ENCODE assay signal across 8 mouse cellular contexts in genomic region chrX:10992211-10993004, GRCm38 (mm10).
DNase-seq lines count a peak whose midpoint lies in the region; ATAC-seq and TF ChIP-seq lines count a peak whose summit lies in the region.

No protein-coding gene starts in this region.

- peak; percentile 40; the same call in 1 of the 2 replicates for ATAC-seq in intestine, embryonic 16.5 days
- ATAC-seq in limb, embryonic 14.5 days (ENCODE audit: low FRiP score, low read depth), result peak; percentile 65; the same call in 1 of the 2 replicates

- TF ChIP-seq POLR2A in limb, embryonic 14.5 days (IDR thresholded peaks at IDR 0.05; ENCODE audit: borderline replicate concordance, extremely low read depth, insufficient read depth, insufficient read length), result no peak
- no peak for TF ChIP-seq POLR2A in olfactory bulb, adult 2 months (IDR thresholded peaks at IDR 0.05; ENCODE audit: insufficient read depth, low read depth, low read length)

- no peaks in the 10 kb centered on the region for H3K36me3 ChIP-seq in intestine, embryonic 16.5 days (ENCODE audit: control insufficient read depth, insufficient read depth, low read length)
- no peaks in the 10 kb centered on the region for H3K36me3 ChIP-seq in limb, embryonic 14.5 days (ENCODE audit: control insufficient read depth, insufficient read depth, low read length)

- 0 out of 2 replicates have a peak overlapping the region, but pooled peaks have one; percentile 37 for H3K9ac ChIP-seq in intestine, embryonic 16.5 days (ENCODE audit: low read depth, low read length)
- H3K9ac ChIP-seq in limb, embryonic 14.5 days (ENCODE audit: low read depth, low read length, severe bottlenecking), result peak overlapping the region; percentile 36; the same call in 1 of the 2 replicates

- H3K9me3 ChIP-seq in intestine, embryonic 16.5 days (ENCODE audit: control insufficient read depth, low read length), result no peaks in the 10 kb centered on the region
- no peaks in the 10 kb centered on the region for H3K9me3 ChIP-seq in limb, embryonic 14.5 days (ENCODE audit: control insufficient read depth, low read length)

- H3K27me3 ChIP-seq in intestine, embryonic 16.5 days (replicated peaks; ENCODE audit: control insufficient read depth, insufficient read depth, low read length), result no peaks in the 10 kb centered on the region
- no peaks in the 10 kb centered on the region for H3K27me3 ChIP-seq in limb, embryonic 14.5 days (ENCODE audit: control insufficient read depth, insufficient read depth, low read length)

- H3K4me3 ChIP-seq in intestine, embryonic 16.5 days (ENCODE audit: low read length), result peak overlapping the region; percentile 11; the same call in 1 of the 2 replicates
- peak overlapping the region; percentile 11 for H3K4me3 ChIP-seq in limb, embryonic 14.5 days (replicated peaks; ENCODE audit: low read length)
- H3K4me3 ChIP-seq in olfactory bulb, adult 2 months (ENCODE audit: insufficient read depth, low read depth, low read length), result peak overlapping the region; percentile 22

- peak; percentile 17 to 51 for DNase-seq in adrenal gland, adult (ENCODE audit: inconsistent age in 2 of 2, low spot score in 1 of 2)
- no peak for DNase-seq in adrenal gland, postnatal 4 days (ENCODE audit: low spot score in 2 of 2)
- DNase-seq in cerebellum, postnatal 10 days, result peak; percentile 48 to 49
- DNase-seq in frontal cortex, postnatal 25 days (ENCODE audit: low spot score in 2 of 2), result peak; percentile 8 to 14
- DNase-seq in limb, embryonic 14.5 days (ENCODE audit: low spot score), result no peak
- DNase-seq in c-Kit-positive CD71-positive TER-119-positive erythroid progenitor cells, embryonic 14.5 days (ENCODE audit: low spot score), result no peak

- peak overlapping the region; percentile 57 for H3K27ac ChIP-seq in intestine, embryonic 16.5 days (ENCODE audit: low read length)
- 0 out of 2 replicates have a peak overlapping the region, but pooled peaks have one; percentile 2 for H3K27ac ChIP-seq in limb, embryonic 14.5 days (replicated peaks; ENCODE audit: low read depth, low read length)
- H3K27ac ChIP-seq in olfactory bulb, adult 2 months (ENCODE audit: insufficient read depth, low read depth, low read length), result peak overlapping the region; percentile 54

- no peak for TF ChIP-seq CTCF in olfactory bulb, adult 2 months (IDR thresholded peaks at IDR 0.05; ENCODE audit: insufficient read depth, low read depth, low read length)

- 33% methylated on average over 19 of the region's 19 CpGs for WGBS in intestine, embryonic 16.5 days
- WGBS in limb, embryonic 14.5 days, result 23% methylated on average over 18 of the region's 19 CpGs
- WGBS in olfactory bulb, adult 2 months, result 26% methylated on average over 19 of the region's 19 CpGs

- H3K4me2 ChIP-seq in intestine, embryonic 16.5 days (ENCODE audit: low read depth, low read length), result peak overlapping the region; percentile 37
- peak overlapping the region; percentile 40 for H3K4me2 ChIP-seq in limb, embryonic 14.5 days (replicated peaks; ENCODE audit: low read depth, low read length, severe bottlenecking)

- 0 out of 2 replicates have a peak, but pooled peaks cover 5% of the 10 kb centered on the region for H3K4me1 ChIP-seq in intestine, embryonic 16.5 days (ENCODE audit: control insufficient read depth, insufficient read depth, low read length)
- H3K4me1 ChIP-seq in limb, embryonic 14.5 days (ENCODE audit: control insufficient read depth, insufficient read depth, low read length), result 0 out of 2 replicates have a peak, but pooled peaks cover 11% of the 10 kb centered on the region
- H3K4me1 ChIP-seq in olfactory bulb, adult 2 months (ENCODE audit: control insufficient read depth, insufficient read depth, low read length), result peaks cover 22% of the 10 kb centered on the region

Comparison
In these comparisons a context has a peak if more than half of its experiments do, and no peak if none do; other contexts are left out.
1. DNase-seq: peak in adrenal gland, adult (2 of 2), cerebellum, postnatal 10 days (2 of 2) and frontal cortex, postnatal 25 days (2 of 2); none in adrenal gland, postnatal 4 days (0 of 2), limb, embryonic 14.5 days (single experiment) and c-Kit-positive CD71-positive TER-119-positive erythroid progenitor cells, embryonic 14.5 days (single experiment).
2. H3K27ac ChIP-seq: peak in every context shown above with its lines; median percentile 57 in intestine, embryonic 16.5 days; 54 in olfactory bulb, adult 2 months; 2 in limb, embryonic 14.5 days.
3. Peak in every context shown above with its lines, with median percentiles within 50 percentile points of each other: H3K4me3 ChIP-seq.